Mouse (Mus musculus) adrenal gland, postnatal 14 days (tissue): ENCODE measurements around the gene Atf7. TPM values are rescaled to one million over a fixed set of nuclear protein-coding genes. Genes with fewer than 3 reads are reported as not detected.

Source experiments
- DNase-seq: peaks from one replicate; pipeline ENCODE4 v3.0.0; 2021; ENCODE audit warnings: mixed read lengths
- total RNA-seq: library from RNA; stranded (reverse); gene quantifications from 2 replicates; pipeline ENCODE4 v1.2.3, GENCODE M21; 2021

The Atf7 gene
- total RNA-seq, 1 experiment from 2014 or later: 76.1 TPM

- DNase-seq: no peak
These were observed 110.0 kb downstream of the Atf7 start for GRCm38 (mm10) chr15:102515261-102515660.

GRCm38 (mm10) chr15:102513004-102513403 lies 112.3 kb downstream of the Atf7 start:
- DNase-seq: no peak

GRCm38 (mm10) chr15:102512471-102512870 lies 112.8 kb downstream of the Atf7 start:
- DNase-seq: no peak

GRCm38 (mm10) chr15:102512010-102512409 lies 113.3 kb downstream of the Atf7 start:
- DNase-seq: no peak

- DNase-seq: no peak
These were observed 113.9 kb downstream of the Atf7 start for GRCm38 (mm10) chr15:102511285-102511833.

- DNase-seq: peak; percentile 94
These were observed 114.5 kb downstream of the Atf7 start for GRCm38 (mm10) chr15:102510590-102511284.

GRCm38 (mm10) chr15:102510110-102510509 lies 115.2 kb downstream of the Atf7 start:
- peak; percentile 45 for DNase-seq

GRCm38 (mm10) chr15:102508336-102508735 lies 116.9 kb downstream of the Atf7 start:
- DNase-seq: no peak

- no peak for DNase-seq
These were observed 117.7 kb downstream of the Atf7 start for GRCm38 (mm10) chr15:102507561-102507960.

GRCm38 (mm10) chr15:102506864-102507263 lies 118.4 kb downstream of the Atf7 start:
- DNase-seq: no peak

GRCm38 (mm10) chr15:102506464-102506830 lies 118.8 kb downstream of the Atf7 start:
- DNase-seq: no peak

GRCm38 (mm10) chr15:102505770-102506463 lies 119.3 kb downstream of the Atf7 start:
- DNase-seq: no peak

GRCm38 (mm10) chr15:102505073-102505769 lies 120.0 kb downstream of the Atf7 start:
- no peak for DNase-seq

GRCm38 (mm10) chr15:102503924-102504782 lies 121.1 kb downstream of the Atf7 start:
- DNase-seq: no peak

- DNase-seq: no peak
These were observed 121.8 kb downstream of the Atf7 start, which contains the start of gene Gm10337 for GRCm38 (mm10) chr15:102503447-102503846. Gm10337 (plus strand) TSS chr15:102503722.

GRCm38 (mm10) chr15:102502254-102502840 lies 122.9 kb downstream of the Atf7 start:
- no peak for DNase-seq

- no peak for DNase-seq
These were observed 124.0 kb downstream of the Atf7 start for GRCm38 (mm10) chr15:102501084-102501814.

GRCm38 (mm10) chr15:102500479-102500878 lies 124.8 kb downstream of the Atf7 start:
- no peak for DNase-seq

- no peak for DNase-seq
These were observed 125.4 kb downstream of the Atf7 start for GRCm38 (mm10) chr15:102499851-102500250.

GRCm38 (mm10) chr15:102499370-102499769 lies 125.9 kb downstream of the Atf7 start:
- DNase-seq: no peak

- no peak for DNase-seq
These were observed 126.9 kb downstream of the Atf7 start for GRCm38 (mm10) chr15:102498322-102498721.
